Mouse (Mus musculus): ENCODE data around the gene Nfe2l1.

Gene Nfe2l1

DNA sequence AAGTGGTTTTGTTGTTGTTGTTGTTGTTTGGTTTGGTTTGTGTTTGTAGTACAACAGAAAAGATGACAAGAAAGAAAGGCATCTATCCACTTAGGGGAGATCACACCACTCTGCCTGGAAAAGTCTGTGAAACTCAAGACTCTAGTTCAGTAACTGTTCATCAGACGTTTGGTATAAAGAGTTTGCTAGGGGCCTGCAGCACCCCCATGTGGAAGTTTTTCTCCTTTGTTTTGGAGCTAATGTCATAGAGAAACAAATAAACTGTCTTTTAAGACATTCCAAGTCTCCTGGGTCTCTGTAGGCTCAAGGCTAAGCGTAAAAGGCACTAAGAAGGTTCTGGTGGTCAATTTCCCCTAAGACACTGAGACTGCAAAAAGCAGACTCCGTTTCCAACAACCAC is 53.7 kb downstream of the Nfe2l1 start:
- no peak for DNase-seq

DNA sequence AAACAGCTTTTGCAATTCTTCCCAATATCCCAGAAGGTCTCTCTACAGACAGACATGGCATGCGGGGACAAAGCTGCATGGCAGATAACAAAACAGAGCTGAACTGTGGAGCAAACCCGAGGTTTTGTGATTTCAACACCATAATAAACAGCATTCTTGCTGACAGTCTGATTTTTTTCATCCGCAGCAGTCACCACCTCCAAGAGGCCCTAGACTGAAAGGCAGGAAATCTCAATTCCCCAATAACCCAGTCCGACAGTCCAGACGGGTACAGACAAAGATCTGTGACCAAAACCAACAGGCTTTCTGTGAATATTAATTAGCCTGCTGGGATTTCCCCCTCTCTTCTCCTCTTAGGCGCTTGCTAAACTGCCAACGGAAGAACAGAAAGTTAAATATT is 54.1 kb downstream of the Nfe2l1 start:
- no peak for DNase-seq

DNA sequence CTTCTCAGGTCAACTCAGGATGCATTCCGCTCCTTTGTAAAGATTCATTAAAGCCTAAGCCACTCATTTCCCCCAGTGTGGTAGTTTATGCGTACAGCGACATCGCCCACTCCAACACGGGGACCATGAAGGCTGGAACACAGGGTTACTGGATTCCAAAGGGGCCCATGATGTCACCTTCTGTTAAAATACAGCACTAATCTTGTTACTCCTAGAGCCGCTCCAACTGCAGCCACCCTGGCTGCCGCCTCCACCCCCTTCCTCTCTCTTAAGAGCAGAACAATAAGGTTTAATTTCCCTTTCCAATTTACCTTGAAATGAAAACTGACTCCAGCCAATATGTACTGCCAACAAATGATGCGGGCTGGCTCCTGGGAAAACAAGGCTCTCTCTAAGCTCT is 54.7 kb downstream of the Nfe2l1 start:
- DNase-seq = no peak

DNA sequence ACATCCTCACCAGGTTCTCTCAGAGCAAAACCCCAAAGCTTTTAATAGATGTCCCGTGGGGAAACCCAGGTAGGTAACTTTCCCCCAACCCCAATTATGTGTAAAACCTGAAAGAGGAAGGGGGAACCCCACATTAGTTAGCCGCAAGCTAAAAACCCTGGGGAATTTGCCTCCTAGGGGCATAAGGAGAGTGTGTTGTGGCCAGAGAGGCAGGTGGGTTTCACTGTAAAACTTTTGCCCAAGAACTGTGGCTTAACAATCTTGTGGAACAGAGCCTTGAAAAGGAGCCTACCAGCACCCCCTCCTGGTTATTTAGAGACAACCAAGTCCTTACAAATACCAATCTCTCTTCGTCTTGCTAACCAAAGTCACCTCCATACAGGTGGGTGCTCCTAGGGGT is 55.2 kb downstream of the Nfe2l1 start:
- no peak for DNase-seq

DNA sequence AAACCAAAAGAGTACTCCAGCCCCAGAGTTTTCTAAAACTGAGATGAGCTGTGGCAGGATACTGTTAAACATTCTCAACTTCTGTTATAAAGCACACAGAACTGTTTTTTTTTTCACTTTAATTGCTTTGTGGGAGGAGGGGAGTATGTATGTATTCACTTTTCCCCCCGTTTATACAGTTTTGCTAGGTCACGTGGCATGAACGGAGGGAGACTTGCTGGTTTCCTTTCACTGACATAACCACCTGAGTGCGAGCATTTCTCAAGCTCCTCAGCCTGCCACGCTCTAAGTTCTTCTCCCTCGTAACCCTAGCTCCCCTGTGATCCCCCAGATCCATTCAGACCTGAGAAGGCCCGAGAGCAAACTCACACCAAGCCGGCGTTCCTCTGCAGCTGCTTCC is 57.4 kb downstream of the Nfe2l1 start:
- DNase-seq = no peak

DNA sequence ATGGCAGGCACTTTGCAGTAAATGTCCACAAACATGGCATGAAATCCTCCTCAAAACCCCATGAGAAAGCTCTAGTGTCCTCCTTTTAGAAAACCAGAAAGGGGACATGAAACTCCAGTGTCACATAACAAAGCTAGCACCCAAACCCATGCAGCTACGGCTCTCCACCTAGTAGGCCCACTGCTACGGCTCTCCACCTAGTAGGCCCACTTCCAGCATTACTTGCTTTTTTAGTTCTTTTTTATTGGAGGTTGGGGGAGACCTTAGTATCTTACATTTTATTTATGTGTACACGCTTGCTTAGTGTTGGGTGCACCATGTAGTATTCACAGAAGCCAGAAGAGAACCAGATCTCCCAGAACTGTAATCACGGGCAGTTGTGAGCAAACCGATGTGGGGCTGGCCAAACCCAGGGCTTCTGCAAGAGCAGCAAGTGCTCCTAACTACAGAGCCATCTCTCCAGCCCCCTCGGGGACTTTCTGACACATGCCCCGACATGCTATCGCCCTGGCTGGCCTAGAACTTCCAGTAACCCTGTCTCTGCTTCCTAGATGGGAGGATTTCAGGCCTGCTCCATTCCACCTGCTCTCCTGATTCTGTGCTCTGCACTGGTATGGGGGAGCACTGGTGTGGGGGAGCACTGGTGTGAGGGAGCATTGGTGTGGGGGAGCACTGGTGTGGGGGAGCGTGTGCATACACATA is 58.3 kb downstream of the Nfe2l1 start:
- DNase-seq = no peak

DNA sequence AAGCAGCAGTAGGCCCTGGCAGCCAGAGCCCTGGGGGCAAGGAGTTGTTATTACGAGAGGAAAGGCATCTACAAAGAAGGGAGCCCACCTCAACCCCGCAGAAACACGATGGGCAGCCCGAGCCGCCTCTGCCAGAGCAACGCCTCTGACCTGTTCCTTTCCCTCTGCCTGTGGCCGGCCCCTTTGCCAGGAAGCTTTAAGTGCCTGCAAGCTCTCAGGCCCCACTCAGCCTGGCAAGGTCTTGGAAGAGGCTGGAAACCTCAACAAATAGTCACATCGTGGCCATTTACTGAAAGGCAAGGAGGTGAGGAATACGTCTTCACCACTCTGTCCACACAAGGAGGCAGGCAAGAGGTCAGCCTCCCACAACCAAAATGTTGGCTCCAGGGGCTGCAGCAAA is 61.5 kb downstream of the Nfe2l1 start:
- DNase-seq = no peak
